Mouse (Mus musculus) large intestine, adult 2 months (tissue): ENCODE measurements around the gene Siah1a. TPM values are rescaled to one million over a fixed set of nuclear protein-coding genes. Genes with fewer than 3 reads are reported as not detected.

Source experiments
- DNase-seq: peaks from one replicate; pipeline ENCODE4 v3.0.0-alpha.2; 2012; ENCODE audit warnings: low read depth, low spot score
- WGBS: fragments of 180-500 bp; shearing (Covaris S2); methylation state at CpG from one replicate; pipeline ENCODE4 v1.1.7; 2018; 5-methylcytosine and 5-hydroxymethylcytosine counted together
- polyA plus RNA-seq: library from polyadenylated mRNA; depleted of rRNA; stranded (reverse); fragments of >200 nt; gene quantifications from 2 replicates; pipeline ENCODE4 v1.2.3, GENCODE M21; 2012

The Siah1a gene
- polyA plus RNA-seq, 1 experiment, result 14.5 TPM

GRCm38 (mm10) chr8:86746511-86746910 is 777 bp upstream of the Siah1a start:
- no peak for DNase-seq

GRCm38 (mm10) chr8:86745935-86746441 is 254 bp upstream of the Siah1a start:
- under 1% methylated on average over 62 of the region's 70 CpGs for WGBS
- DNase-seq, result no peak

More at GRCm38 (mm10) chr8:86746511-86746910, 777 bp upstream of the Siah1a start:
- 14% methylated on average over 11 of the region's 11 CpGs for WGBS

DNA sequence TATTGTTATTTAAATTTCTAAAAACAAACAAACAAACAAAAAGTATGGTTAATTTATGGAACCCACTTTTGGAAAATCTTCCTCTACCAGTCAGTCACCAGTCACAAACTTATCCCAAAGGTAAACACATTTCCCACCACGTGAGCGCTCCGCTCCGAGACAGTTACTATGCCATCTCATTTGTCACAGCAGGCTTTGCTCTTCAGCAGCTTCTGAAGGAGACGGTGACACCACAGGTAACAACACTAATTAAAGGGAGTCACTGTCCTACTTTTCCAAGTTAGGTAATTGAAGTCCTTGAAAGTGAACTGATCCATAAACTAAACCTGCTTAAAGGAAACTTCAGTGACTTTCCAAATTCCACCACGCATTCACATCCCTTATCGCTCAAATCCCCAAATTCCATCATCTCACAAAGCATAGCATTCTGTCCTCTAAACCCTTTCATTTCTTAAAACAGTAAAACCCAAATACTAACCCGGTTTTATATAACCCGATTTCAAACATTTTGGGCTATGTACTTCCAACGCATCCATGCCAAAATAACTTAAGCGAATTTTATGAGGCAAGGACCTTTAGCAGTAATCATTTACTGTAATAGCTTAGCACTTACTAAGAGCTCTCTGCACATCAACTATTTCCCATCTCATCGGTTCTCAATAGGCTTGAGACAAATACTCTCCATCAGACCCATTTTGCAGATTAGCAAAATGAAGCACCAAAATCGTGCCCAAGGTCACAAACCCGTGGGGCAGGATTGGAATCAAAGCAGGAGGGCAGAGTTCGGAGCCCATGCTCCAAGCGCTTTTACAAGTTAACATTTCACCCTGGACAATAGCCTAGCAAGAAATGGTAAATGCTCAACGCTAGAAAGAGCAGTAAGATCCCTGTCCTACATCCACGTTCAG is 1.2 kb downstream of the Siah1a start:
- 20% methylated on average over 18 of the region's 18 CpGs for WGBS
- no peak for DNase-seq

- DNase-seq, result no peak
- 80% methylated on average over 7 of the region's 7 CpGs for WGBS
Observed at GRCm38 (mm10) chr8:86742605-86743345, 3.0 kb downstream of the Siah1a start.

DNA sequence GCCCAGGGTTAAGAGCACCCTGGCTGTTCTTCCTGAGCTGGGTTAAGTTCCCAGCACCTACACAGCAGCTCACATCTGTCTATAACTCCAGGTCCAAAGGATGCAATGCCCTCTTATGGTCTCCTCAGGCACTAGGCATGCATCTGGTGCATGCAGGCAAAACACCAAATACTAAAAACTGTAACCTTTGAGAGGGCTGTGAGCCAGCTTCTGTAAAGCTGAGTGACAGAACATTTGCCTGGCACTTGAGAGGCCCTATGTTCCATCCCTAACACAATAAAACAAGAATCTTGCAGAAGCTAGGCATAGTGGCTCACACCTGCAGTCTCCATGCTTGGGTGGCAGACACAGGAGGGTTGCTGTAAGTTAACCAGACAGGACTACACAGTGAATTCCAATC is 4.1 kb downstream of the Siah1a start:
- no peak for DNase-seq

- no peak for DNase-seq
Observed at GRCm38 (mm10) chr8:86740899-86741298, 4.8 kb downstream of the Siah1a start.

DNA sequence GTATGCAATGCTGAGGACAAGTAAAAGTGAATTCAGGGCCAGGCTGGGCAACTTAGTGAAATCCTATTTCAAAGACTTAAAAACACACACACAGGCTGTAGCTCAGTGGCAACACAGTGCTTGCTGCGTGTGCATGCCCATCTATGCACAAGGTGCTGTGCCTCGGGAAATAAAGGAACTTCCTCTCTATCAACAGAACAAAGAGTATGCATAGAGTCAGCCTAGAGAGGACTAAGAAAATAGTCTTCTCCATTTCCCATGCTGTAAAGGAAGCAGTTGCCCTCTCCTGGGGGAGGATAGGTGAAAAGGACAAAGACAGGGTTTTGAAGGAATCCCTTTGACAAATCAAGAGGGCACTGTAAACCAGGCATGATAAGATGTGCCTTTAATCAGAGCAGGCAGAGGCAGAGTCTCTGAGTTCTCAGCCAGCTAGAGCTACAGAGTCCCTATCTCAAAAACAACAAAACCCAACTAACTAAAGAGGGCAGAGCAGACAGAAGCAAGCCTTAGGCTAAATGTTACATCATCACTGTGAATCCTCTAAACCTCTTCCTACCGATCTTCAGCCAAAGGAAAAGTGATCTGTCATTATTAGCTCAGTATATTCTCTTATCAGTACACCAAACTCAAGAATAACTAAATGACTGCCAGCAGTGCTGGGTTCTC is 10.2 kb downstream of the Siah1a start:
- WGBS, result 22% methylated on average over 3 of the region's 3 CpGs
- DNase-seq, result no peak

DNA sequence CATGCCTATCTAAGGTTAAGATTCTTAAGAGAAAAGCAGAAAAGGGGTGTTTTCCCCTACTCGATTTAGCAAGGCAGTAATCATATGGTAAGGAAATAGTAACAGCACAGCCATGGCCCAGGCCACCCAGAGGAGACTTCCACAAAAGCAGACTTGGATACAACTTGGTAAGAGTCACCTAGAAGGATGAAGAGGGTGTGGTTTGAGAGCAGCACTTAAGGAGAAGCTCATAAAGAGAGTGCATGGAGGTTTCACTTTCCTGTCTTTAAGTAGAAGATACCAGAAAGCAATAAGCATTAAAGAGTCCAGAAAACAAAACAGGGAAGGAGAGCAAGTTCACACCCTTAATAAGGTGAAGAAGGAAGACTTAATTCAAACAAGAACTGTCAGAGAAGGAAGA is 10.8 kb downstream of the Siah1a start:
- DNase-seq, result no peak
- WGBS, result 72% methylated on average over 1 of the region's 1 CpGs

GRCm38 (mm10) chr8:86734171-86734570 is 11.6 kb downstream of the Siah1a start:
- no peak for DNase-seq
- 81% methylated on average over 4 of the region's 4 CpGs for WGBS

DNA sequence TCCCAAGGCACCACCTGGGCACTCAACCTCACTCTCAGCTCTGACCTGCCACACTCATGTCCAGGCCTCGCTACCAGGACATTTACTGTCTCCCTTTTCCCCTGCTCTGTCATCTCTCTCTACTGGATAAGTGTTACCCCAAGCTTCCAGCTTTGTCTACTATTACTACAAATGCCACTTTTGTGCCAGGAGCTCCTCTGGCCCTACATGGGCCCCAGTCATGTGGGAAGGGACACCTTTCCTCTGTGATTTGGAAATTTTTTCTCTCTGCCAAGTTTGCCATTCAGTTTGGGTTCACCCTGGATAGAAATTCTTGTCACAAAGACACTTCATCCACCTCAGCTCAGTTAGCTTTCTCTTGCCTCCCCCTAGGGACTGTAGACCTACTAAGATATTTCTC is 14.9 kb downstream of the Siah1a start:
- no peak for DNase-seq
- 79% methylated on average over 1 of the region's 1 CpGs for WGBS

DNA sequence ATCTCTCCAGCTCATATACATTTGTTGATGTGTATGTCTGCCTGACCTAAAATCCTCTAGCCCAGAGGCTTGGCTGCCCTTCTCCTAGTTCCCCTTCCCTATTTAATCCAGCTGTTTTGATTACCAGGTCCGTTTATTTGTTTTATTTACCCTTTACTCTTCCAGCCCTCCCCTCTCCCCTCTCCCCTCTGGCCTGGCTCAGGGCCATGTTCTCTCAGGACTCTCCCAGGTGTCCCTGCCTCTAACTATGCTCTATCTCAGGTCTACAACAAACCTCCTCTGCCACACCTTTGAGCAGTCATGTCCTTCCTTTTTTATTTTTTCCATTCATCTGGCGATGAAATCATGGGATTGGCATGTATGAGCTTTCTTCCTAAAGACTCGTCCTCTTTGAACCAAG is 15.4 kb downstream of the Siah1a start:
- WGBS, result 13% methylated on average over 3 of the region's 3 CpGs
- no peak for DNase-seq

DNA sequence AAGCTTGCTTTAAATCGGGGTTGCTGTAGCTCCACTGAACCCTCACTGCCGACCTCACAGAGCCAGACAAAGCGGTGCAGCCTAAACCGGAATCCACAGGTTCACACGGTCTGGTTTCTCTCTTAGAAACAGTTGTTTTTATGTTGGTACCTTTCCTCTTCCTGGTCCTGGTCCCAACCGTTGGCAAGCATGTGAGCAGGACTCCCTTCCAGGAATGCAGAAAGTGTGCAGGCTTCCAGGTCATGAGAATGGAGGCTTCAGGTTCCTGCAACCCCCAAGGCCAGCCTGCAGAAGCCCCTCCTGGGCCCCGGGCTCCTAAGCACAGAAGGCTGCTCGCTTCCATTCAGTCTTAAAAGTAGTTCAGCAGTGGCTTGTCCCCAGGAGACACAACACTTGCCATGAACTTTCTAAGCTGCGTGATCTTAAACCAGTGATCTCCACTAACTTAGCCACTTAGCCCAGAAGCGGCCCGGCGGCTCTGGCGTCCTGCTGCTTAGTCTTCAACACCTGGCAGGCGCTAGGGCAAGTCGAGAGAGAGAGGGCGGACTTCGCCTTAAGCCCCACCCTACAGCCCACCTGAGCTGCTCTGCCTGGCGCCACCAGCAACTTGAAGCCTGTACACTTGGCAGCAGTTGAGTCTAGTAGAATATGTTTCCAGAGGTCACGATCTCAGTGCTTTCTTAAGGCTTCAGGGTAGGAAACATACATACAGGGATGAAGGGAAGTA is 17.3 kb downstream of the Siah1a start:
- no peak for DNase-seq
- WGBS, result 55% methylated on average over 19 of the region's 19 CpGs

- no peak for DNase-seq
- 48% methylated on average over 6 of the region's 6 CpGs for WGBS
Observed at GRCm38 (mm10) chr8:86726959-86727358, 18.8 kb downstream of the Siah1a start.

DNA sequence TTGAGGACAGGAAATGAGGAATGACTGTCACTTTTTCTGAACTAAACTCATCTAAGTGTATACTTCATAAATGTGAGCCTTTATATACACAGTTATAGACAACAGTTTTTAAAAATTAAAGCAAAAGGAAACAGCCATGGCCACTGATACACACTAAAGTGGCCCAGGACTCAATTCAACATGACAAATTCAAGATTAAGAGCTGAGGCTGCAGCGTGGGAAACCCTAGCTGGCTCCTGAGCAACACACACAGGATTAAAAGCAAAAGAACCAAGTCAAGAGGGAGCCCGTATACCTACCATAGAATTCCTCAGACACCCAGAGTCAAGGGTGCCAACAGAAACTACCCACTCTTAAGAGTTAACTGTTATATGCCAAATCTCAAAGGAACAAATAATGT is 24.2 kb downstream of the Siah1a start:
- no peak for DNase-seq
- WGBS, result 93% methylated on average over 2 of the region's 2 CpGs

GRCm38 (mm10) chr8:86720756-86721459 is 24.8 kb downstream of the Siah1a start:
- DNase-seq, result no peak
- 85% methylated on average over 6 of the region's 6 CpGs for WGBS

GRCm38 (mm10) chr8:86719368-86719767 is 26.4 kb downstream of the Siah1a start:
- 79% methylated on average over 1 of the region's 1 CpGs for WGBS
- no peak for DNase-seq

- DNase-seq, result no peak
- 85% methylated on average over 2 of the region's 2 CpGs for WGBS
Observed at GRCm38 (mm10) chr8:86718332-86718994, 27.3 kb downstream of the Siah1a start.

- no peak for DNase-seq
- WGBS, result 82% methylated on average over 14 of the region's 14 CpGs
Observed at GRCm38 (mm10) chr8:86713407-86714188, 32.1 kb downstream of the Siah1a start.
